Mouse (Mus musculus) C2C12 (cell line): Measurements from ENCODE around the gene Fxn.

Experiments used
- CEBPB ChIP-seq: IDR thresholded peaks from one replicate; pipeline ENCODE4 v1.6.1; 2011; ENCODE audit warnings: low read depth, mild to moderate bottlenecking, control low read depth, moderate library complexity
- CTCF ChIP-seq: IDR thresholded peaks from one replicate; pipeline ENCODE4 v1.5.1; 2011; ENCODE audit not compliant: control insufficient read depth, insufficient read depth, insufficient read length
- MAX ChIP-seq: IDR thresholded peaks from one replicate; pipeline ENCODE4 v1.6.1; 2011; ENCODE audit warnings: mild to moderate bottlenecking, control low read depth
- MYOD1 ChIP-seq: IDR thresholded peaks from one replicate; pipeline ENCODE4 v1.6.1; 2011; ENCODE audit warnings: low read depth; ENCODE audit not compliant: control insufficient read depth, insufficient read length
- MYOG ChIP-seq: IDR thresholded peaks from one replicate; pipeline ENCODE4 v1.6.1; 2011; ENCODE audit not compliant: control insufficient read depth, insufficient read length; ENCODE audit errors: extremely low read depth
- USF1 ChIP-seq: IDR thresholded peaks from one replicate; pipeline ENCODE4 v1.6.1; 2011; ENCODE audit warnings: low read depth, mild to moderate bottlenecking, control low read depth, moderate library complexity

GRCm38 (mm10) chr19:24214939-24215338 lies 65.5 kb downstream of the Fxn start:
- TF ChIP-seq CTCF (no peak), MAX (no peak), CEBPB (no peak), MYOG (no peak), MYOD1 (no peak), USF1 (no peak)
